Mouse (Mus musculus): Measurements from ENCODE around the gene Homer2.

DNA sequence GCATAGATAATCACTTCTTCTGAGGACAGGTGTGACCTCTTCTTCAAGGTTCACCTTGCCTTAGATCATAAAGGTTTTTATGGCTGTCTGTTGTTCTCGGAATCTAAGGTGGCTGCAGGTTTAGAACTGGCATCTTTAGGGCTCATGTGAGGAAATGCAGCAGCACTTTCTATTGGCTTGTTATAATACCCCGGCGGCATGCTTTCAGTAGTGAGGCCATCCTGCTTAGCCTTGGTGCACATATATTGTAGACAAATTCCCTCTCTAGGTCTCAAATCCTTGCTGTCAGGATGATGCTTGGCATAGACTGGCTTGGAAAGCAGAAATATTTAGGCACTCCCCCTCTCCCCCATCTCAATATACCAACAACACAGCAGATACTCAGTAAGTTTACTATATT lies 137.1 kb downstream of the Homer2 start:
- TF ChIP-seq CTCF (conservative IDR thresholded peaks at IDR 0.05; ENCODE audit: low read length) (no peak), POU5F1 (IDR thresholded peaks at IDR 0.05; ENCODE audit: borderline replicate concordance, low read length) (no peak)

Measured in E14TG2a.4 (cell line).